10 mouse cellular contexts compared by ENCODE assay signal in genomic region chr13:93440167-93440566, GRCm38 (mm10). TPM values are rescaled to one million over a fixed set of nuclear protein-coding genes. Genes with fewer than 3 reads are reported as not detected.
DNase-seq lines count a peak whose midpoint lies in the region; ATAC-seq lines count a peak whose summit lies in the region.
"Had no signal": no experiment of that assay in that cellular context is flagged by ENCODE, and none has a peak within 500 bp of the region (broad histone marks: within the 10 kb centered on the region; RNA-seq: fewer than 3 reads in every experiment).

No protein-coding gene starts in this region.

- WGBS in liver, embryonic 11.5 days, result 72% methylated on average over 3 of the region's 3 CpGs
- WGBS in forebrain, embryonic 15.5 days, result 92% methylated on average over 3 of the region's 3 CpGs
- WGBS in liver, embryonic 12.5 days (ENCODE audit: insufficient replicate concordance), result 86% methylated on average over 3 of the region's 3 CpGs

- intact Hi-C loops in left cerebral cortex, postnatal 14 days (cut with DNase I), result loop anchor here (10.0 kb wide), 1 partner anchor 275 kb away; no protein-coding TSS in a partner anchor

- H3K9ac ChIP-seq in liver, embryonic 11.5 days (ENCODE audit: low read depth, low read length), result no peak overlapping the region
- no peak overlapping the region for H3K9ac ChIP-seq in forebrain, embryonic 15.5 days (replicated peaks)
- H3K9ac ChIP-seq in liver, embryonic 12.5 days, result no peak overlapping the region

- H3K9me3 ChIP-seq in liver, embryonic 11.5 days (ENCODE audit: control insufficient read depth, low read length), result no peaks in the 10 kb centered on the region
- H3K9me3 ChIP-seq in forebrain, embryonic 15.5 days, result no peaks in the 10 kb centered on the region
- H3K9me3 ChIP-seq in liver, embryonic 12.5 days (replicated peaks), result no peaks in the 10 kb centered on the region

- ATAC-seq in liver, embryonic 11.5 days (replicated peaks; ENCODE audit: low FRiP score), result peak; percentile 49; the same call in 1 of the 2 replicates
- ATAC-seq in forebrain, embryonic 15.5 days (replicated peaks), result peak; percentile 51; the same call in 1 of the 2 replicates
- ATAC-seq in liver, embryonic 12.5 days, result peak; percentile 63; the same call in 1 of the 2 replicates

- H3K4me3 ChIP-seq in liver, embryonic 11.5 days (ENCODE audit: low read depth, low read length), result no peak overlapping the region
- no peak overlapping the region for H3K4me3 ChIP-seq in forebrain, embryonic 15.5 days
- no peak overlapping the region for H3K4me3 ChIP-seq in liver, embryonic 12.5 days
- H3K4me3 ChIP-seq: heart, adult 2 months had no signal

- H3K27ac ChIP-seq in liver, embryonic 11.5 days (ENCODE audit: low read depth, low read length), result no peak overlapping the region
- H3K27ac ChIP-seq in forebrain, embryonic 15.5 days (replicated peaks), result no peak overlapping the region
- H3K27ac ChIP-seq in liver, embryonic 12.5 days, result no peak overlapping the region
- H3K27ac ChIP-seq: heart, adult 2 months had no signal

- H3K4me2 ChIP-seq in liver, embryonic 11.5 days, result no peak overlapping the region
- no peak overlapping the region for H3K4me2 ChIP-seq in forebrain, embryonic 15.5 days (replicated peaks)
- H3K4me2 ChIP-seq in liver, embryonic 12.5 days, result no peak overlapping the region

- H3K36me3 ChIP-seq in liver, embryonic 11.5 days (ENCODE audit: control insufficient read depth, insufficient read depth, low read length), result peaks cover 12% of the 10 kb centered on the region; the same call in 1 of the 2 replicates
- H3K36me3 ChIP-seq in forebrain, embryonic 15.5 days, result peaks cover 47% of the 10 kb centered on the region
- peaks cover 85% of the 10 kb centered on the region for H3K36me3 ChIP-seq in liver, embryonic 12.5 days
- peaks cover 7% of the 10 kb centered on the region; the same call in 1 of the 2 replicates for H3K36me3 ChIP-seq in splenic B cell, adult 2 months (ENCODE audit: control insufficient read depth, insufficient read depth, low read length, poor library complexity, severe bottlenecking)

- no peak for DNase-seq in liver, embryonic 11.5 days (ENCODE audit: low spot score)
- DNase-seq in liver, result no peak
- peak; percentile 3 for DNase-seq in splenic B cell, adult 2 months (ENCODE audit: low read depth, low spot score)
- DNase-seq in adrenal gland, adult 2 months, result no peak
- DNase-seq in left cerebral cortex, postnatal 14 days (ENCODE audit: low spot score in 2 of 2), result no peak
- DNase-seq: cerebellum, adult 11 months; heart, adult 2 months; lung, postnatal 10 days had no signal

- no peaks in the 10 kb centered on the region for H3K27me3 ChIP-seq in liver, embryonic 11.5 days (replicated peaks; ENCODE audit: control insufficient read depth, insufficient read depth, low read length)
- H3K27me3 ChIP-seq in forebrain, embryonic 15.5 days, result no peaks in the 10 kb centered on the region
- no peaks in the 10 kb centered on the region for H3K27me3 ChIP-seq in liver, embryonic 12.5 days (replicated peaks)
- no peaks in the 10 kb centered on the region for H3K27me3 ChIP-seq in splenic B cell, adult 2 months (ENCODE audit: control insufficient read depth, insufficient read depth, low read length, poor library complexity, severe bottlenecking)

- H3K4me1 ChIP-seq in liver, embryonic 11.5 days (replicated peaks; ENCODE audit: control insufficient read depth, insufficient read depth, low read length), result no peaks in the 10 kb centered on the region
- H3K4me1 ChIP-seq in forebrain, embryonic 15.5 days, result no peaks in the 10 kb centered on the region
- H3K4me1 ChIP-seq in liver, embryonic 12.5 days, result no peaks in the 10 kb centered on the region

RNA-seq across cellular contexts. Expression of gene Jmy, which starts 59.4 kb away (rescaled TPM):
- 2.8 and 3.4 TPM in 2 replicates for polyA plus RNA-seq in liver, embryonic 11.5 days (2014; fragmentation: Nextera tagmentation; extraction: Ambion mirVana)
- polyA plus RNA-seq in forebrain, embryonic 15.5 days (2015; fragmentation: Nextera tagmentation; extraction: Ambion mirVana), result 9.8 and 10.9 TPM in 2 replicates
- 6.7 and 8.9 TPM in 2 replicates for polyA plus RNA-seq in liver, embryonic 12.5 days (2016; fragmentation: Nextera tagmentation; extraction: Ambion mirVana)
- 10 to 100 TPM; 42.7 to 48.6 TPM for total RNA-seq in adrenal gland, adult 2 months (2021)
- 24.9 and 30.3 TPM in 2 replicates for polyA plus RNA-seq in adrenal gland, adult 2 months (2012; rRNA removed)
- total RNA-seq in left cerebral cortex, postnatal 14 days (2021), result 10 to 100 TPM; 35.9 to 40.1 TPM
